Mouse (Mus musculus): ENCODE measurements around the gene Gtsf1. TPM values are rescaled to one million over a fixed set of nuclear protein-coding genes. Genes with fewer than 3 reads are reported as not detected.
"Not testable (repeated sequence)": the region's sequence is repeated elsewhere in the genome, so short reads cannot be mapped to it uniquely, and the experiment has no call there.

Gene Gtsf1
- not detected in 2 replicates for polyA plus RNA-seq (2015; fragmentation: Nextera tagmentation; extraction: Ambion mirVana)

- WGBS = 94% methylated on average over 16 of the region's 16 CpGs
These were observed at the start of gene Gtsf1 for GRCm38 (mm10) chr15:103430241-103430640. TSS of gene Gtsf1 (minus strand) at chr15:103430470.

GRCm38 (mm10) chr15:103479080-103479606 lies 48.9 kb upstream of the Gtsf1 start:
- ATAC-seq (replicated peaks) = no peak
- Histone ChIP-seq H3K4me1 (peaks cover 4% of the 10 kb centered on the region; the same call in 1 of the 2 replicates), H3K4me2 (no peak overlapping the region), H3K36me3 (replicated peaks) (no peaks in the 10 kb centered on the region), H3K9ac (no peak overlapping the region), H3K9me3 (no peaks in the 10 kb centered on the region), H3K4me3 (no peak overlapping the region), H3K27ac (no peak overlapping the region), H3K27me3 (replicated peaks) (no peaks in the 10 kb centered on the region)
- 62% methylated on average over 1 of the region's 1 CpGs for WGBS

More at GRCm38 (mm10) chr15:103430241-103430640, at the start of gene Gtsf1:
- 0 out of 2 replicates have a peak, but pooled peaks cover 4% of the 10 kb centered on the region for H3K4me1 ChIP-seq
- H3K4me2 ChIP-seq = no peak within 1 kb of the TSS
- no peak within 1 kb of the TSS for H3K4me3 ChIP-seq
- H3K9ac ChIP-seq = no peak within 1 kb of the TSS
- no peaks in the 10 kb centered on the region for H3K27me3 ChIP-seq (replicated peaks)
- no peaks in the 10 kb centered on the region for H3K9me3 ChIP-seq
- no peak within 1 kb of the TSS for H3K27ac ChIP-seq
- no peaks in the 10 kb centered on the region for H3K36me3 ChIP-seq (replicated peaks)
- no peak for ATAC-seq (replicated peaks)

- no peak overlapping the region for H3K4me2 ChIP-seq
- no peaks in the 10 kb centered on the region for H3K36me3 ChIP-seq (replicated peaks)
- no peaks in the 10 kb centered on the region for H3K4me1 ChIP-seq
- H3K4me3 ChIP-seq = no peak overlapping the region
- no peak overlapping the region for H3K9ac ChIP-seq
- H3K27me3 ChIP-seq (replicated peaks) = no peaks in the 10 kb centered on the region
- H3K27ac ChIP-seq = no peak overlapping the region
- H3K9me3 ChIP-seq = no peaks in the 10 kb centered on the region
- WGBS = 92% methylated on average over 5 of the region's 5 CpGs
- ATAC-seq (replicated peaks) = no peak
These were observed 43.5 kb upstream of the Gtsf1 start for GRCm38 (mm10) chr15:103473769-103474168.

GRCm38 (mm10) chr15:103473182-103473581 lies 42.9 kb upstream of the Gtsf1 start:
- H3K4me3 ChIP-seq = no peak overlapping the region
- no peaks in the 10 kb centered on the region for H3K9me3 ChIP-seq
- no peaks in the 10 kb centered on the region for H3K36me3 ChIP-seq (replicated peaks)
- H3K4me1 ChIP-seq = no peaks in the 10 kb centered on the region
- ATAC-seq (replicated peaks) = no peak
- 90% methylated on average over 7 of the region's 7 CpGs for WGBS
- H3K9ac ChIP-seq = no peak overlapping the region
- no peak overlapping the region for H3K27ac ChIP-seq
- H3K4me2 ChIP-seq = no peak overlapping the region
- no peaks in the 10 kb centered on the region for H3K27me3 ChIP-seq (replicated peaks)

GRCm38 (mm10) chr15:103472265-103472664 lies 42.0 kb upstream of the Gtsf1 start:
- no peak for ATAC-seq (replicated peaks)
- Histone ChIP-seq H3K9me3 (no peaks in the 10 kb centered on the region), H3K36me3 (replicated peaks) (no peaks in the 10 kb centered on the region), H3K27ac (no peak overlapping the region), H3K27me3 (replicated peaks) (no peaks in the 10 kb centered on the region), H3K9ac (no peak overlapping the region), H3K4me2 (no peak overlapping the region), H3K4me3 (no peak overlapping the region), H3K4me1 (no peaks in the 10 kb centered on the region)
- WGBS = 73% methylated on average over 3 of the region's 3 CpGs

- Histone ChIP-seq H3K4me1 (no peaks in the 10 kb centered on the region), H3K27me3 (replicated peaks) (no peaks in the 10 kb centered on the region), H3K27ac (no peak overlapping the region), H3K4me3 (no peak overlapping the region), H3K9ac (no peak overlapping the region), H3K4me2 (no peak overlapping the region), H3K9me3 (no peaks in the 10 kb centered on the region), H3K36me3 (replicated peaks) (no peaks in the 10 kb centered on the region)
- 88% methylated on average over 7 of the region's 7 CpGs for WGBS
- no peak for ATAC-seq (replicated peaks)
These were observed 41.4 kb upstream of the Gtsf1 start for GRCm38 (mm10) chr15:103471488-103472194.

- ATAC-seq (replicated peaks) = no peak
- H3K4me1 ChIP-seq = no peaks in the 10 kb centered on the region
- H3K27ac ChIP-seq = no peak overlapping the region
- H3K4me3 ChIP-seq = no peak overlapping the region
- H3K4me2 ChIP-seq = no peak overlapping the region
- 63% methylated on average over 7 of the region's 7 CpGs for WGBS
- H3K36me3 ChIP-seq (replicated peaks) = no peaks in the 10 kb centered on the region
- H3K27me3 ChIP-seq (replicated peaks) = no peaks in the 10 kb centered on the region
- no peak overlapping the region for H3K9ac ChIP-seq
- no peaks in the 10 kb centered on the region for H3K9me3 ChIP-seq
These were observed 32.4 kb upstream of the Gtsf1 start for GRCm38 (mm10) chr15:103462539-103463261.

GRCm38 (mm10) chr15:103454449-103454848 lies 24.2 kb upstream of the Gtsf1 start:
- no peak for ATAC-seq (replicated peaks)
- Histone ChIP-seq H3K27ac (no peak overlapping the region), H3K9ac (no peak overlapping the region), H3K36me3 (replicated peaks) (no peaks in the 10 kb centered on the region), H3K9me3 (no peaks in the 10 kb centered on the region), H3K4me1 (no peaks in the 10 kb centered on the region), H3K27me3 (replicated peaks) (no peaks in the 10 kb centered on the region), H3K4me2 (no peak overlapping the region), H3K4me3 (no peak overlapping the region)
- WGBS = 88% methylated on average over 6 of the region's 6 CpGs

GRCm38 (mm10) chr15:103453551-103454218 lies 23.4 kb upstream of the Gtsf1 start, which contains the start of gene Nckap1l:
TSS of gene Nckap1l (plus strand) at chr15:103453794.
- Histone ChIP-seq H3K9me3 (no peaks in the 10 kb centered on the region), H3K27ac (no peak within 1 kb of the TSS), H3K4me1 (no peaks in the 10 kb centered on the region), H3K9ac (no peak within 1 kb of the TSS), H3K4me2 (no peak within 1 kb of the TSS), H3K36me3 (replicated peaks) (no peaks in the 10 kb centered on the region), H3K4me3 (no peak within 1 kb of the TSS), H3K27me3 (replicated peaks) (no peaks in the 10 kb centered on the region)
- ATAC-seq (replicated peaks) = no peak
- 92% methylated on average over 13 of the region's 13 CpGs for WGBS

- Histone ChIP-seq H3K27ac (no peak within 1 kb of the TSS), H3K27me3 (replicated peaks) (no peaks in the 10 kb centered on the region), H3K9me3 (no peaks in the 10 kb centered on the region), H3K4me2 (no peak within 1 kb of the TSS), H3K4me3 (no peak within 1 kb of the TSS), H3K9ac (no peak within 1 kb of the TSS), H3K36me3 (replicated peaks) (no peaks in the 10 kb centered on the region), H3K4me1 (no peaks in the 10 kb centered on the region)
- 16% methylated on average over 3 of the region's 3 CpGs for WGBS
- ATAC-seq (replicated peaks) = no peak
These were observed 18.1 kb upstream of the Gtsf1 start, which contains the start of gene Gtsf2 for GRCm38 (mm10) chr15:103448369-103448768. TSS of gene Gtsf2 (minus strand) at chr15:103448469.

- H3K9ac ChIP-seq; H3K9me3 ChIP-seq; H3K4me1 ChIP-seq; H3K4me3 ChIP-seq; ATAC-seq (replicated peaks); H3K27ac ChIP-seq; H3K4me2 ChIP-seq; H3K36me3 ChIP-seq (replicated peaks); H3K27me3 ChIP-seq (replicated peaks): not testable (repeated sequence)
- WGBS = 83% methylated on average over 4 of the region's 4 CpGs
These were observed 15.7 kb upstream of the Gtsf1 start for GRCm38 (mm10) chr15:103445966-103446365.

GRCm38 (mm10) chr15:103427017-103427416 lies 3.3 kb downstream of the Gtsf1 start:
- no peak; the same call in 1 of the 2 replicates for ATAC-seq (replicated peaks)
- Histone ChIP-seq H3K27me3 (replicated peaks) (no peaks in the 10 kb centered on the region), H3K4me2 (no peak overlapping the region), H3K4me3 (no peak overlapping the region), H3K9ac (no peak overlapping the region), H3K9me3 (no peaks in the 10 kb centered on the region), H3K27ac (peak overlapping the region; percentile 56; the same call in 1 of the 2 replicates), H3K36me3 (replicated peaks) (no peaks in the 10 kb centered on the region), H3K4me1 (0 out of 2 replicates have a peak, but pooled peaks cover 4% of the 10 kb centered on the region)
- WGBS = 22% methylated on average over 2 of the region's 2 CpGs

All from midbrain, embryonic 15.5 days (tissue).